Mouse (Mus musculus) olfactory bulb, adult 2 months (tissue): ENCODE measurements around the gene Egfl8. TPM values are rescaled to one million over a fixed set of nuclear protein-coding genes. Genes with fewer than 3 reads are reported as not detected.

Source experiments
- H3K27ac ChIP-seq: fragments of 200-500 bp; 2 replicates; pipeline ENCODE4 v1.5.1; 2012; ENCODE audit warnings: low read depth, low read length; ENCODE audit not compliant: insufficient read depth
- H3K4me1 ChIP-seq: fragments of 200-500 bp; 2 replicates; pipeline ENCODE4 v1.6.1; 2012; ENCODE audit warnings: low read length; ENCODE audit not compliant: control insufficient read depth, insufficient read depth
- H3K4me3 ChIP-seq: fragments of 200-500 bp; 2 replicates; pipeline ENCODE4 v1.5.1; 2012; ENCODE audit warnings: mild to moderate bottlenecking, low read depth, low read length, moderate library complexity; ENCODE audit not compliant: insufficient read depth
- CTCF ChIP-seq: fragments of 200-500 bp; IDR thresholded peaks from 2 replicates; pipeline ENCODE4 v1.5.1; 2012; ENCODE audit warnings: low read depth, mild to moderate bottlenecking, low read length, moderate library complexity; ENCODE audit not compliant: insufficient read depth
- POLR2A ChIP-seq: fragments of 200-500 bp; IDR thresholded peaks from 2 replicates; pipeline ENCODE4 v1.6.1; 2012; ENCODE audit warnings: mild to moderate bottlenecking, low read depth, low read length, moderate library complexity; ENCODE audit not compliant: insufficient read depth
- WGBS: fragments of 180-500 bp; shearing (Covaris S2); methylation state at CpG from one replicate; pipeline ENCODE4 v1.1.7; 2018; 5-methylcytosine and 5-hydroxymethylcytosine counted together
- polyA plus RNA-seq: library from polyadenylated mRNA; stranded (reverse); fragments of >200 nt; gene quantifications from 2 replicates; pipeline ENCODE4 v1.2.4, GENCODE M21; 2012; ENCODE audit warnings: low replicate concordance; ENCODE audit not compliant: missing spikeins, insufficient read depth, insufficient read length

The Egfl8 gene
- polyA plus RNA-seq, 1 experiment, result not detected

DNA sequence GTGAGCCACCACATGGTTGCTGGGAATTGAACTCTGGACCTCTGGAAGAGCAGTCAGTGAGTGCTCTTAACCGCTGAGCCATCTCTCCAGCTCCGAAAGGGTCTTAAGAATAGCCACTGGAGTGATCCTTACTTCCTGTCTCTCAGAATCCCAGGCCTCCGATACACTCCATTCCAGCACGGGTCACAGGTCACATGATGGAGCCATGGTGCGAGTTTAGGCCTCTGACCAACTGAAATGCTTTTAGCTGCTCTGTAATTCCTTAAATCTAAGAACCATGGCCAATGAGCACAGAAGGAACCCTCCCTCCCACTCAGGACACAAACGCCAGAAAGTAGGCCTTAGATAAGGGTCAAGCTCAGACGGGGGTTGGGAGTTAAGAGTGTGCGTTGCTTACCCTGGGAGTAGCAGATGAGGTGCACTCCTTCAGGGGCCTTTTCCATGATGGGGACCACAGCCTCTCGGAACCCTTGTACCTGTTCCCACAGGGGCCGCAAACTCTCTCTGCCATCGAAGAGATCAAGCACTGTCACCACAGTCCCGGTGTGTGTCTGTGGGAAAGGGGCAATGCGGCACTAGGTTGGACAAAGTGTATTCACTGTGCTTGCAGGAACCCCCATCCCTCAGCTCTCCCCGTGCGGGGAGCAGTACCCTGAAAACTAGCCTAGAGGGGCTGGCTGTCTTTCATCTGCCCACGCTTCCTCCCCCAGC, 10.4 kb upstream of the Egfl8 start:
- TF ChIP-seq POLR2A (no peak), CTCF (no peak)
- peaks cover 24% of the 10 kb centered on the region for H3K4me1 ChIP-seq
- peak overlapping the region; percentile 89; the same call in 1 of the 2 replicates for H3K27ac ChIP-seq
- 43% methylated on average over 16 of the region's 16 CpGs for WGBS
- H3K4me3 ChIP-seq, result peak overlapping the region; percentile 89

DNA sequence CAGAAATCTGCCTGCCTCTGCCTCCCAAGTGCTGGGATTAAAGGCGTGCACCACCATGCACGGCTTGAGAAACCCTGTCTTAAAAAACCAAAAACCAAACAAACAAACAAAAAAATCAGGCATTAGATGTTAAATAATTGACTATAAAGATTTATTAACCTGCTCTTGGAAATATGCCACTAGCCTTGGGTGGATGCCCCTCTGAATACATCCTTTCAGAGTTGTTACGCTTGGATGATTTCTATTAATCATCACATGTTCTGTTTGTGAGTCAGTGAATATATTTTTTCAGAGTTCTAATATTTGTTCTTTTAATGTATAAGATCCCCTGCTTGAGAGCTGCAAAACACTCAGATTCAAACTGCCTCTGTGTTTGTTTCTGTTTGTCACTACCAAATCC, 9.2 kb upstream of the Egfl8 start:
- 95% methylated on average over 3 of the region's 3 CpGs for WGBS
- H3K4me1 ChIP-seq, result peaks cover 20% of the 10 kb centered on the region
- TF ChIP-seq CTCF (no peak), POLR2A (no peak)
- no peak overlapping the region for H3K4me3 ChIP-seq
- H3K27ac ChIP-seq, result no peak overlapping the region

GRCm38 (mm10) chr17:34623161-34623560, 7.4 kb upstream of the Egfl8 start:
- 77% methylated on average over 9 of the region's 9 CpGs for WGBS
- Histone ChIP-seq H3K27ac (no peak overlapping the region), H3K4me3 (no peak overlapping the region), H3K4me1 (peaks cover 17% of the 10 kb centered on the region)
- TF ChIP-seq POLR2A (no peak), CTCF (no peak)

GRCm38 (mm10) chr17:34621006-34621405, 5.2 kb upstream of the Egfl8 start:
- no peak overlapping the region for H3K4me3 ChIP-seq
- TF ChIP-seq CTCF (no peak), POLR2A (no peak)
- no peak overlapping the region for H3K27ac ChIP-seq
- WGBS, result 93% methylated on average over 8 of the region's 8 CpGs
- H3K4me1 ChIP-seq, result peaks cover 8% of the 10 kb centered on the region; the same call in 1 of the 2 replicates

DNA sequence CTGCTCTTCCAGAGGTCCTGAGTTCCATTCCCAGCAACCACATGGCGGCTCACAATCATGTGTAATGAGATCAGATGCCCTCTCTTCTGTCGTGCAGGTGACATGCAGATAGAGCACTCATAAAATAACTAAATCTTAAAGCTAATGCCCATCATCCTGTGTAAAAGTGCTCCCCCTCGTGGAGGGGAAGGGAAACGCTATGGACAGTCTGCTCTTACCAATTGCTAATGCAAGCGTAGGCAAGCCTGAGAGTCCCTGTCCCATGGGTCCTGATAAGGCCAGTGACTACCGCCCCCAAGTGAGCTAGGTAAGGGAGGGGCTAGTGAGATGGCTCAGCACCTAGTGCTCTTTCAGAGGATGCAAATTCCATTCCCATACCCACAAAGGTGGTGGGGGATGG, 3.2 kb upstream of the Egfl8 start:
- peaks cover 14% of the 10 kb centered on the region for H3K4me1 ChIP-seq
- H3K4me3 ChIP-seq, result no peak overlapping the region
- 21% methylated on average over 6 of the region's 6 CpGs for WGBS
- no peak overlapping the region for H3K27ac ChIP-seq
- TF ChIP-seq CTCF (no peak), POLR2A (no peak)

GRCm38 (mm10) chr17:34613830-34614229, 1.9 kb downstream of the Egfl8 start:
- Histone ChIP-seq H3K27ac (no peak overlapping the region), H3K4me1 (peaks cover 18% of the 10 kb centered on the region), H3K4me3 (no peak overlapping the region)
- no peak for TF ChIP-seq POLR2A
- no peak for TF ChIP-seq CTCF
- 58% methylated on average over 10 of the region's 10 CpGs for whole genome bisulfite sequencing

DNA sequence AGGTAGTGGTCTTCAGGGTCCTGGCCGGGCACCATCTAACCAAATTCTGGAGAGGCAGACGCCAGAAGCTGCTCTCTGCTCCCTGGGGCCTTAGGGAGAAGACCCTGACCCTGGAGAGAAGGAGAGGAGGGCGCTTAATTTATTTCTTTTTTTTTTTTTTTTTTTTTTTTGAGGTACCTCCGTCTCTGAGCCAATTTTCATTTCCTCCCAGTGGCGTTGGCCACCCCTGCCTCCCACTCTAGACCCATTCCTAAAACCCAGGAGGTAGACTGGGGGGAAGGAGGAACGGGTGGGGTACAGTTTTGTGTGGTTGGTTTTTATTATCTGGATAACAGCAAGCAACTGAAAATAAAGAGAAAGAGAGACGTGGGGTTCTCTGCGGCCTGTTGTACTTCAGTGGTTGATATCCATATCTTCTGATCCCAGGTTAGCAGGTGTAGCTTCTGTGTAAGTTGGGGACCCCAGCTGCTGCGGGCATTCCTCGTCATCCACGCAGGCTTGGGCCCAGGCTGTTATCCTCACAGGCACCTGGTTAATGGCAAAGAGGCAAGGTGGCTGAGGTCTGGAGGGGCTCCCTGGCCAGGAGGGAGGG, 2.6 kb downstream of the Egfl8 start:
- Histone ChIP-seq H3K4me3 (no peak overlapping the region), H3K27ac (no peak overlapping the region), H3K4me1 (peaks cover 25% of the 10 kb centered on the region)
- TF ChIP-seq POLR2A (no peak), CTCF (no peak)
- 76% methylated on average over 11 of the region's 11 CpGs for WGBS

DNA sequence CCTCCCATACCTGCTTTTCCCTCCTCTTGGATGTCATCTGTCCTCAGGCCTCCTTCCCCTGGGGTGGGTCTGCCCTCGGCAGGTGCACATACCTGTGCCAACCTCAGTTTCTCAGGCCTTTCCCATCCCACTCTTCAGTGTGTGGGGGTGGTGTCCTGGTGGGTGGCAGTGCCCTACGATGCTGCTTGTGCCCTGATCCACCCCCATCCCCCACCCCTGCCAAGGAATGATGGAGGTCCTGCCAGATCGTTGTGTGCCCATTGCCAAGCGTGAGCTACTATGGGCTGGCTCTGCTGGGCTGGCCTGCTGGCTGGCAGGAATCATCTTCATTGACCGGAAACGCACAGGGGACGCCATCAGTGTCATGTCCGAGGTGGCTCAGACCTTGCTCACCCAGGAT, 4.7 kb downstream of the Egfl8 start:
- Histone ChIP-seq H3K4me3 (no peak overlapping the region), H3K27ac (no peak overlapping the region), H3K4me1 (peaks cover 33% of the 10 kb centered on the region)
- TF ChIP-seq CTCF (no peak), POLR2A (no peak)
- WGBS, result 79% methylated on average over 8 of the region's 8 CpGs

DNA sequence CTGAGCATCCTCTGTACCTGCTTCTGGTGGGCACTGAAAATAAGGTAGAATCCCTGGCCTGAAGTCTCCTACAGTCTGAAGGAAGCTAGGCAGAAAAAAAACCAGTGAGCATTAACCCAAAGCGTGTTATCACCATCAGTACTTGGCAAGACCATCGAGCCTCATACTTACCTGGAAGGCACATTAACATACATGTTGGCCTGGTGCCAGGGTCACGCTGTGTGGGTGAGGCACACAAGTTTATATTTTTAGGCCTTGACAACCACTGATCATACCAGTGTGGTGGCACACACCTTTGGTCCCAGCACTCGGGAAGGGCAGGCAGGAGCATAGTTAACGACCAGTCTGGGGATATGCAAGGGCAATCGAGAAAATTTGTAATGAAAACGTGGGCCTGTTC, 7.8 kb downstream of the Egfl8 start:
- H3K27ac ChIP-seq, result no peak overlapping the region
- peaks cover 23% of the 10 kb centered on the region for H3K4me1 ChIP-seq
- TF ChIP-seq CTCF, result no peak
- TF ChIP-seq POLR2A, result no peak
- H3K4me3 ChIP-seq, result no peak overlapping the region
- WGBS, result 67% methylated on average over 7 of the region's 7 CpGs
